Mouse (Mus musculus) left cerebral cortex, postnatal 14 days (tissue): ENCODE measurements around the gene Krtap21-1. TPM values are rescaled to one million over a fixed set of nuclear protein-coding genes. Genes with fewer than 3 reads are reported as not detected.

ENCODE experiments used
- DNase-seq, 2 experiments: peaks; one replicate each; pipeline ENCODE4 v3.0.0; 2021 to 2022; ENCODE audit warnings: low spot score in 2 of 2, mixed read lengths in 1 of 2
- intact Hi-C: fragments of 180-260 bp; cut with DNase I; formaldehyde crosslinking; loops from one replicate; pipeline ENCODE4 v1.15.1; 2025
- long read RNA-seq, 2 experiments: library from polyadenylated mRNA; stranded (forward); transcript quantifications; one replicate each; pipeline ENCODE4 v2.0.0; 2021
- total RNA-seq, 2 experiments: library from RNA; stranded (reverse); gene quantifications; 2 replicates each; pipeline ENCODE4 v1.2.3; 2021

Krtap21-1 gene
- not detected for total RNA-seq
- long read RNA-seq, experiment 1: 0 reads
- long read RNA-seq, experiment 2: 0 reads

GRCm38 (mm10) chr16:89403768-89404167, at the start of gene Krtap21-1:
Gene Krtap21-1, minus strand, starts transcription at chr16:89403868.
- intact Hi-C loops: no loop called here
- DNase-seq: no peak

DNA sequence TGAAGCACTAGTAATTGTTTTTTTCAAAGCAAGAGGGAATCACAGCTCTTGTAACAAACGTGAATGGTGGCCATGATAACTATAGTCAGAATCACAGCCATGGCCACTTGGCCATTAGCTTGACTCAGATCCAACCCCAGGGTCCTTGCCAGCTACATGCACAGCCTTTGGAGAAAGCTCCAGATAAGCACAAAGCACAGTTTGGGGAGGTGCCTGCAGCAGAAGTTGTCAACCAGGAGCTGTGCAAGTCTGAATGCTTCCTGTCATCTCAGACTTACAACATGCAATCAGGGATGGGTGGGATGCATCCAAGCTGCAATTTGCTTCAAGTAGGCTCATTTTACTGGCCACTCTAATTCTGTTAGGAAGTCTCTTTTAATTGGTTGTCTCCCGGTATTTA, 25.9 kb upstream of the Krtap21-1 start:
- intact Hi-C loops: no loop called here
- no peak for DNase-seq

DNA sequence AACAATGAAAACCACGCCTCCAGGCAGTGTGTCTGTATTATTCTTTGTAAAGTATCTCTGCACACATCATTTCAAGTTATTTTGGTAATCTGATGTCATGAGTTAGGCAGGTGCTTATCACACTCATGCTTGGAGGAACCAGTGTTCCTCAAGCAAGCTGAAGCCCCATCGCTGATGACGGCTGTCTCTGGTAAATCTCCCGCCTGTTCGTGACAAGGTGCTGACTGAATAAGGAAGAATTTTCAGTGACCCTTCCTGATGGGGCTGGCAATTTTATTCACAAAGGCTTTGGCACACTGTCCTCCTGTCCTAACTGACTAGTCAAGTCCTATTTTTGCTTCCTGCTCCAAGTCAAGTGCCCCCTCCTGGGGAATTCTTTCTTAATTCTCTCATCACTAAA, 21.6 kb upstream of the Krtap21-1 start:
- DNase-seq: no peak

GRCm38 (mm10) chr16:89420011-89420410, 16.3 kb upstream of the Krtap21-1 start, which contains the start of gene Krtap6-2:
Gene Krtap6-2, minus strand, starts transcription at chr16:89420111.
- no peak for DNase-seq
- intact Hi-C loops: no loop called here

More for the DNA sequence above, 21.6 kb upstream of the Krtap21-1 start:
- intact Hi-C loops: no loop called here

- intact Hi-C loops: no loop called here
- DNase-seq: no peak
Measured at GRCm38 (mm10) chr16:89416311-89416710, 12.6 kb upstream of the Krtap21-1 start.

DNA sequence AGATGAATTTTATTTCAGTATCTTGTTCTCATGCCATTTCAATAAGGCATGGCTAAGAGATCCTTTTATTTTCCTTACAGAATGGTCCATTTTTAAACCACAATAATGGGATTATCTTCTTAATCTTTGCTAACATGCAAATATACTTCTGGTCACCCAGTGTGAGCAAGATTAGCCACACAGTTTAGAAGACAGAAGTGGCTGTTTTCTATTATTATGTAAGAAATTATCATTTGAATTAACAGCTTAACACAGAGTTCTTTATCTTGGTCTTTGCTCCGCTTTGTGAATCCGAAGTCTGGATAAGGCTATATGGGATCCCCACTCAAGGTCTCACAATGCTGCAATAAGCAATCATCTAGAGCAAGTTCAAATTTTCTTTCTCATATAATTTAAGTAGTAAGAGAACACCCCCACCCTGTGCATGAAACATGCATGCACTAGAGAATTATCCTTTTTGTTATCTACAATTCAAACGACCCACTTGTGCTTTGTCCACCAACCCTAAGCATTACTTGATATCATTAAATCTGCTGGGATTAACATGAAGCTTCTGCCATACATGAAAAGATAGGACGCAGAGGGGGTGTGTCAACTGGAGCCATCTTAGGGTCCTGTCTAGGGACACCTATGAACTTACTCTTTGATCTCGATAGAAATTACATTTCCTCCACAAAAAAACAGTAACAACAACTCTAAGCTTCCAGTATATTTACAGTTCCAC, 6.8 kb upstream of the Krtap21-1 start:
- no peak for DNase-seq
- intact Hi-C loops: no loop called here

DNA sequence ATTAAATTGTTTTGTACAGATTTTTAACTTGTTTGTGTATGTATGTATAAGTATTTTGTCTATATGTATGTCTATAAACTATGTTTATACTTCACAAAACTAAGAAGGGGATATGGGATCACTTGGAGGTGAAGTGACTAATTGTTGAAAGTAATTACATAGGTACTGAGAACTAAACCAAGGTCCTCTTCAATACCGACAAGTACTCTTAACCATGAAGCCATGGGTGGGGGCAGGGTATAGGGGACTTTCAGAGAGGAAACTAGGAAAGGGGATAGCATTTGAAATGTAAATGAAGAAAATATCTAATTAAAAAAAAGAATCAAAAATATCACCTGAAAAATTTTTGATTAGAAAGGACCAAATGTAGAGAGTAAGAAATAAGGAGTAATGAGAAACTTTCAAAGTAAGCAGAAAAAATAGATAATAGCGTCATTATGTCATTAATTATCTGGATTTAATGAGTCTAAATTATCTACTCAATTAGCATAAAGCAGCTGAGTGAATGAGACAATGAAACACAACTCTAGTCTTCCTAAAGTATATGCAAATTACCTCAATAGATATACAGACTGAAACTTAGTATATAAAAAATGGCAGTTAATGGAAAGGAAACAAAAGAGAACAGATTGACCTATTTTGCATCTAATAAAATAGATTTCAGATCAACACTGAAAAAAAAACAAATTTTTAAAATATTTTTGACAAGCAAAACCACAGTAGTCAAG, 30.8 kb downstream of the Krtap21-1 start:
- no peak for DNase-seq
- intact Hi-C loops: no loop called here

Other genes starting within 250 kb of the Krtap21-1 start
- not detected for gene Gm9789, start 245.9 kb downstream of the Krtap21-1 start, total RNA-seq
- not detected for gene Gm7735, start 234.4 kb downstream of the Krtap21-1 start, total RNA-seq
- gene 1110057P08Rik, start 229.1 kb downstream of the Krtap21-1 start, total RNA-seq: not detected
- gene Krtap20-2, start 198.0 kb downstream of the Krtap21-1 start, total RNA-seq: not detected
- not detected for gene Krtap6-2, start 16.2 kb upstream of the Krtap21-1 start, total RNA-seq
- not detected for gene Krtap8-1, start 84.1 kb upstream of the Krtap21-1 start, total RNA-seq
- not detected for gene Krtap7-1, start 104.5 kb upstream of the Krtap21-1 start, total RNA-seq
- gene Krtap11-1, start 167.3 kb upstream of the Krtap21-1 start, total RNA-seq: not detected